Mouse (Mus musculus) liver, embryonic 11.5 days (tissue): ENCODE results near the gene Ankrd49. TPM values are rescaled to one million over a fixed set of nuclear protein-coding genes. Genes with fewer than 3 reads are reported as not detected.

Source experiments
- ATAC-seq: fragments of 200-750 bp; cut with Nextera tagmentation; replicated peaks from 2 replicates; pipeline ENCODE4 v1.8.0; 2017; ENCODE audit warnings: moderate number of reproducible peaks, mild to moderate bottlenecking, moderate TSS enrichment, moderate library complexity; ENCODE audit not compliant: low FRiP score
- DNase-seq: peaks from one replicate; pipeline ENCODE4 v3.0.0-alpha.2; 2017; ENCODE audit warnings: low spot score
- H3K27ac ChIP-seq: fragments of 300-500 bp; sonication (generic); 2 replicates; pipeline ENCODE4 v1.5.1; 2014; ENCODE audit warnings: mild to moderate bottlenecking, low read depth, low read length, control low read depth
- H3K27me3 ChIP-seq: fragments of 300-500 bp; sonication (generic); replicated peaks from 2 replicates; pipeline ENCODE4 v1.6.1; 2014; ENCODE audit warnings: low read length, mixed read lengths; ENCODE audit not compliant: control insufficient read depth, insufficient read depth
- H3K36me3 ChIP-seq: fragments of 300-500 bp; sonication (generic); 2 replicates; pipeline ENCODE4 v1.6.1; 2014; ENCODE audit warnings: mild to moderate bottlenecking, low read length, moderate library complexity, mixed read lengths; ENCODE audit not compliant: control insufficient read depth, insufficient read depth
- H3K4me1 ChIP-seq: fragments of 300-500 bp; sonication (generic); replicated peaks from 2 replicates; pipeline ENCODE4 v1.6.1; 2014; ENCODE audit warnings: low read length, mixed read lengths; ENCODE audit not compliant: control insufficient read depth, insufficient read depth
- H3K4me2 ChIP-seq: fragments of 300-500 bp; sonication (generic); 2 replicates; pipeline ENCODE4 v1.6.1; 2014; ENCODE audit warnings: mild to moderate bottlenecking, control low read depth, moderate library complexity
- H3K4me3 ChIP-seq: fragments of 300-500 bp; sonication (generic); 2 replicates; pipeline ENCODE4 v1.5.1; 2014; ENCODE audit warnings: low read depth, low read length, control low read depth
- H3K9ac ChIP-seq: fragments of 300-500 bp; sonication (generic); 2 replicates; pipeline ENCODE4 v1.6.1; 2014; ENCODE audit warnings: low read depth, low read length, control low read depth
- H3K9me3 ChIP-seq: fragments of 300-500 bp; sonication (generic); 2 replicates; pipeline ENCODE4 v1.6.1; 2016; ENCODE audit warnings: low read length, inconsistent platforms, mixed read lengths; ENCODE audit not compliant: control insufficient read depth
- WGBS: fragments of 180-500 bp; shearing (Covaris S2); extraction: QIAGEN DNeasy Blood & Tissue Kit; methylation state at CpG from one replicate; pipeline ENCODE4 v1.1.7; 2014; 5-methylcytosine and 5-hydroxymethylcytosine counted together
- polyA plus RNA-seq: library from polyadenylated mRNA; unstranded; fragments of >200 nt; fragmentation: Nextera tagmentation; extraction: Ambion mirVana; gene quantifications from 2 replicates; pipeline ENCODE4 v1.2.1, GENCODE M21; 2014

Gene Ankrd49
- polyA plus RNA-seq, 1 experiment from 2014 or later: 65.1 TPM

- H3K4me3 ChIP-seq: no peak overlapping the region
- ATAC-seq: no peak
- H3K4me2 ChIP-seq: no peak overlapping the region
- WGBS: 90% methylated on average over 6 of the region's 6 CpGs
- H3K36me3 ChIP-seq: peaks cover 25% of the 10 kb centered on the region; the same call in 1 of the 2 replicates
- H3K9ac ChIP-seq: no peak overlapping the region; the same call in 1 of the 2 replicates
- no peak overlapping the region for H3K27ac ChIP-seq
- H3K9me3 ChIP-seq: no peaks in the 10 kb centered on the region
- H3K27me3 ChIP-seq: no peaks in the 10 kb centered on the region
- DNase-seq: no peak
- 0 out of 2 replicates have a peak, but pooled peaks cover 5% of the 10 kb centered on the region for H3K4me1 ChIP-seq
Observed at GRCm38 (mm10) chr9:14787356-14787755, 2.7 kb upstream of the Ankrd49 start.

- DNase-seq (no peak), ATAC-seq (no peak)
- Histone ChIP-seq H3K9me3 (no peaks in the 10 kb centered on the region), H3K27ac (no peak overlapping the region), H3K27me3 (no peaks in the 10 kb centered on the region), H3K4me3 (no peak overlapping the region), H3K4me2 (no peak overlapping the region), H3K36me3 (peaks cover 15% of the 10 kb centered on the region), H3K9ac (no peak overlapping the region), H3K4me1 (no peaks in the 10 kb centered on the region)
- 55% methylated on average over 13 of the region's 13 CpGs for WGBS
Observed at GRCm38 (mm10) chr9:14778341-14778740, 6.3 kb downstream of the Ankrd49 start.

GRCm38 (mm10) chr9:14773813-14774212 is 10.8 kb downstream of the Ankrd49 start:
- Histone ChIP-seq H3K27me3 (peaks cover 12% of the 10 kb centered on the region), H3K36me3 (no peaks in the 10 kb centered on the region), H3K4me3 (no peak overlapping the region), H3K9me3 (no peaks in the 10 kb centered on the region), H3K9ac (no peak overlapping the region), H3K27ac (no peak overlapping the region), H3K4me2 (no peak overlapping the region), H3K4me1 (no peaks in the 10 kb centered on the region)
- no peak for DNase-seq
- ATAC-seq: no peak
- WGBS: 46% methylated on average over 2 of the region's 2 CpGs

- Histone ChIP-seq H3K36me3 (no peaks in the 10 kb centered on the region), H3K9ac (no peak overlapping the region), H3K4me2 (no peak overlapping the region), H3K27me3 (peaks cover 12% of the 10 kb centered on the region), H3K4me3 (no peak overlapping the region), H3K4me1 (no peaks in the 10 kb centered on the region), H3K27ac (no peak overlapping the region), H3K9me3 (no peaks in the 10 kb centered on the region)
- DNase-seq (no peak), ATAC-seq (no peak)
- 84% methylated on average over 2 of the region's 2 CpGs for WGBS
Observed at GRCm38 (mm10) chr9:14772074-14772473, 12.6 kb downstream of the Ankrd49 start.

- no peaks in the 10 kb centered on the region for H3K9me3 ChIP-seq
Observed at GRCm38 (mm10) chr9:14770803-14771471, 13.7 kb downstream of the Ankrd49 start, which contains the start of gene 1700012B09Rik. 1700012B09Rik (minus strand) TSS chr9:14771030.

GRCm38 (mm10) chr9:14769811-14770210 is 14.8 kb downstream of the Ankrd49 start:
- Histone ChIP-seq H3K36me3 (no peaks in the 10 kb centered on the region), H3K27ac (no peak overlapping the region), H3K9ac (no peak overlapping the region), H3K9me3 (no peaks in the 10 kb centered on the region), H3K4me2 (no peak overlapping the region), H3K4me1 (no peaks in the 10 kb centered on the region), H3K4me3 (no peak overlapping the region), H3K27me3 (peaks cover 12% of the 10 kb centered on the region)
- no peak for DNase-seq
- ATAC-seq: no peak
- WGBS: 62% methylated on average over 6 of the region's 6 CpGs

More at GRCm38 (mm10) chr9:14770803-14771471, 13.7 kb downstream of the Ankrd49 start, which contains the start of gene 1700012B09Rik:
- Histone ChIP-seq H3K27ac (no peak within 1 kb of the TSS), H3K9ac (no peak within 1 kb of the TSS), H3K27me3 (peaks cover 12% of the 10 kb centered on the region), H3K36me3 (no peaks in the 10 kb centered on the region), H3K4me2 (no peak within 1 kb of the TSS), H3K4me1 (no peaks in the 10 kb centered on the region), H3K4me3 (no peak within 1 kb of the TSS)
- 26% methylated on average over 23 of the region's 23 CpGs for WGBS
- ATAC-seq: no peak
- DNase-seq: no peak

GRCm38 (mm10) chr9:14764765-14765164 is 19.9 kb downstream of the Ankrd49 start:
- Histone ChIP-seq H3K4me2 (no peak overlapping the region), H3K36me3 (no peaks in the 10 kb centered on the region), H3K27ac (no peak overlapping the region), H3K27me3 (no peaks in the 10 kb centered on the region; the same call in 1 of the 2 replicates), H3K4me3 (no peak overlapping the region), H3K4me1 (no peaks in the 10 kb centered on the region), H3K9me3 (no peaks in the 10 kb centered on the region), H3K9ac (no peak overlapping the region)
- DNase-seq (no peak), ATAC-seq (no peak)
- WGBS: 26% methylated on average over 7 of the region's 7 CpGs

- H3K9me3 ChIP-seq: no peaks in the 10 kb centered on the region
- no peaks in the 10 kb centered on the region for H3K4me1 ChIP-seq
- ATAC-seq (no peak), DNase-seq (no peak)
- no peak overlapping the region for H3K9ac ChIP-seq
- no peak overlapping the region for H3K4me2 ChIP-seq
- no peaks in the 10 kb centered on the region for H3K27me3 ChIP-seq
- no peak overlapping the region for H3K27ac ChIP-seq
- H3K36me3 ChIP-seq: no peaks in the 10 kb centered on the region
- H3K4me3 ChIP-seq: no peak overlapping the region
Observed at GRCm38 (mm10) chr9:14759261-14759660, 25.4 kb downstream of the Ankrd49 start.

- no peaks in the 10 kb centered on the region for H3K4me1 ChIP-seq
- no peaks in the 10 kb centered on the region for H3K9me3 ChIP-seq
- no peak overlapping the region for H3K27ac ChIP-seq
- WGBS: 47% methylated on average over 7 of the region's 7 CpGs
- no peak overlapping the region for H3K9ac ChIP-seq
- DNase-seq (no peak), ATAC-seq (no peak)
- H3K27me3 ChIP-seq: no peaks in the 10 kb centered on the region
- no peak overlapping the region for H3K4me2 ChIP-seq
- no peak overlapping the region for H3K4me3 ChIP-seq
- no peaks in the 10 kb centered on the region for H3K36me3 ChIP-seq
Observed at GRCm38 (mm10) chr9:14758590-14758989, 26.1 kb downstream of the Ankrd49 start.
